Mouse (Mus musculus) stomach, embryonic 14.5 days (tissue): ENCODE measurements around the gene Col6a4. TPM values are rescaled to one million over a fixed set of nuclear protein-coding genes. Genes with fewer than 3 reads are reported as not detected.

Experiments used
- ATAC-seq: fragments of 200-750 bp; cut with Nextera tagmentation; 2 replicates; pipeline ENCODE4 v1.8.0; 2017; ENCODE audit warnings: low read depth, moderate TSS enrichment; ENCODE audit not compliant: insufficient number of reproducible peaks, insufficient read depth, low FRiP score
- H3K27ac ChIP-seq: fragments of 300-500 bp; sonication (generic); 2 replicates; pipeline ENCODE4 v1.5.1; 2014; ENCODE audit warnings: mild to moderate bottlenecking, low read length, moderate library complexity, mixed read lengths
- H3K27me3 ChIP-seq: fragments of 300-500 bp; sonication (generic); 2 replicates; pipeline ENCODE4 v1.6.1; 2014; ENCODE audit warnings: low read length, control low read depth, mixed read lengths; ENCODE audit not compliant: control insufficient read depth, insufficient read depth
- H3K36me3 ChIP-seq: fragments of 300-500 bp; sonication (generic); 2 replicates; pipeline ENCODE4 v1.6.1; 2014; ENCODE audit warnings: mild to moderate bottlenecking, control low read depth, low read length, moderate library complexity, mixed read lengths; ENCODE audit not compliant: control insufficient read depth, insufficient read depth
- H3K4me1 ChIP-seq: fragments of 300-500 bp; sonication (generic); 2 replicates; pipeline ENCODE4 v1.6.1; 2014; ENCODE audit warnings: low read length, control low read depth, mixed read lengths; ENCODE audit not compliant: control insufficient read depth, insufficient read depth
- H3K4me2 ChIP-seq: fragments of 300-500 bp; sonication (generic); replicated peaks from 2 replicates; pipeline ENCODE4 v1.6.1; 2014; ENCODE audit warnings: low read depth, low read length, control low read depth
- H3K4me3 ChIP-seq: fragments of 300-500 bp; sonication (generic); 2 replicates; pipeline ENCODE4 v1.5.1; 2014; ENCODE audit warnings: low read depth, low read length, control low read depth
- H3K9ac ChIP-seq: fragments of 300-500 bp; sonication (generic); replicated peaks from 2 replicates; pipeline ENCODE4 v1.6.1; 2014; ENCODE audit warnings: low read depth, mild to moderate bottlenecking, control low read depth, low read length, moderate library complexity, mixed read lengths
- H3K9me3 ChIP-seq: fragments of 300-500 bp; sonication (generic); 2 replicates; pipeline ENCODE4 v1.6.1; 2016; ENCODE audit warnings: low read depth, low read length, control low read depth; ENCODE audit not compliant: control insufficient read depth
- WGBS: fragments of 180-500 bp; shearing (Covaris S2); extraction: QIAGEN DNeasy Blood & Tissue Kit; methylation state at CpG from one replicate; pipeline ENCODE4 v1.1.7; 2014; 5-methylcytosine and 5-hydroxymethylcytosine counted together
- polyA plus RNA-seq: library from polyadenylated mRNA; unstranded; fragments of >200 nt; fragmentation: Nextera tagmentation; extraction: Ambion mirVana; gene quantifications from 2 replicates; pipeline ENCODE4 v1.2.1, GENCODE M21; 2014

The Col6a4 gene
- polyA plus RNA-seq, 1 experiment from 2014 or later = 22.3 TPM

- 57% methylated on average over 9 of the region's 9 CpGs for WGBS
- peak overlapping the region; percentile 61; the same call in 1 of the 2 replicates for H3K27ac ChIP-seq
- H3K27me3 ChIP-seq = no peaks in the 10 kb centered on the region
- no peak overlapping the region for H3K9ac ChIP-seq
- no peaks in the 10 kb centered on the region for H3K36me3 ChIP-seq
- 0 out of 2 replicates have a peak, but pooled peaks cover 4% of the 10 kb centered on the region for H3K4me1 ChIP-seq
- ATAC-seq = no peak
- no peaks in the 10 kb centered on the region for H3K9me3 ChIP-seq
- H3K4me2 ChIP-seq = no peak overlapping the region
- no peak overlapping the region for H3K4me3 ChIP-seq
Measured at GRCm38 (mm10) chr9:106043921-106044503, 52.6 kb downstream of the Col6a4 start.

GRCm38 (mm10) chr9:106039915-106040659 is 56.5 kb downstream of the Col6a4 start:
- H3K4me1 ChIP-seq = 0 out of 2 replicates have a peak, but pooled peaks cover 4% of the 10 kb centered on the region
- H3K9ac ChIP-seq = no peak overlapping the region
- H3K36me3 ChIP-seq = no peaks in the 10 kb centered on the region
- no peak overlapping the region for H3K4me3 ChIP-seq
- no peaks in the 10 kb centered on the region for H3K27me3 ChIP-seq
- no peaks in the 10 kb centered on the region for H3K9me3 ChIP-seq
- no peak overlapping the region for H3K27ac ChIP-seq
- 74% methylated on average over 8 of the region's 8 CpGs for WGBS
- no peak overlapping the region for H3K4me2 ChIP-seq
- no peak for ATAC-seq

DNA sequence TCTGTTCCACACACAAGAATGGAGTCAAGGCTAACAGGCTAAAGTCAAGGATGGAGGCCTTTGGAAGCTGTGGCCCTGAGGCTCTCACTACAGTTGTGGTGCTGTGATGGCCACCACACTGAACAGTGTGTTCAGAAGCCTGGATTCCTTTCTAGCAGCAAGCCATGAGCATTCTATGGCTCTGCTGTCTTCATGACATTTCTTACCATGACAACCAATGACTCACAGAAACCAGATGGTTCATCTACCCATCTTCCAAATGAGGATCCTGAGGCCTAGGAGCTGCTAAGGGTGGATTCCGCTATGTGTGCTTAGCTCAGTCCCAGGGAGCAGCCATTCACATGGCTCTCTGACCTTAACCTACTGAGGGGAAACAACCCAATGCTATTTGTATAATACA is 57.3 kb downstream of the Col6a4 start:
- H3K9me3 ChIP-seq = no peaks in the 10 kb centered on the region
- no peak overlapping the region for H3K9ac ChIP-seq
- H3K27ac ChIP-seq = no peak overlapping the region
- WGBS = 63% methylated on average over 1 of the region's 1 CpGs
- H3K27me3 ChIP-seq = no peaks in the 10 kb centered on the region
- no peak overlapping the region for H3K4me3 ChIP-seq
- H3K36me3 ChIP-seq = no peaks in the 10 kb centered on the region
- no peak overlapping the region for H3K4me2 ChIP-seq
- H3K4me1 ChIP-seq = 0 out of 2 replicates have a peak, but pooled peaks cover 4% of the 10 kb centered on the region
- no peak for ATAC-seq

DNA sequence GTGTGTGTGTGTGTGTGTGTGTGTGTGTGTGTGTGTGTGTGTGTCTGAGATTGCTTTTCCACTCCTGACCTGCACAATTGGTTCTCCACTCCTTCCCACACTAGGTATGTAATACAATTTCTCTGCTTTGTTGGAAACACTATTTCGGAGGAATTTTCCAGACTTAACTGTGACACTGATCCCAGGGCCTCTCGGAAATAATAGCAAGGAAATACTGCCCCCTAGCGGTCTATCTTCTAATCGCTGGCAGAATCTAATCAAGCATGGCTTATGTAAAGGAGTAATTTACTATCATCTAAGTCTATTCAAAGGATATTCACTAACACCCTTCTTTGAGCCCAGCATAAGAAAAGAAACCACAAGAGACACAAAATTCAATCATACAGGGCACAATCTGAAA is 57.7 kb downstream of the Col6a4 start:
- H3K4me1 ChIP-seq = 0 out of 2 replicates have a peak, but pooled peaks cover 4% of the 10 kb centered on the region
- H3K9ac ChIP-seq = no peak overlapping the region
- no peak overlapping the region for H3K4me2 ChIP-seq
- no peak for ATAC-seq
- H3K27ac ChIP-seq = no peak overlapping the region
- WGBS = 8% methylated on average over 4 of the region's 4 CpGs
- no peak overlapping the region for H3K4me3 ChIP-seq
- no peaks in the 10 kb centered on the region for H3K36me3 ChIP-seq
- no peaks in the 10 kb centered on the region for H3K9me3 ChIP-seq
- H3K27me3 ChIP-seq = no peaks in the 10 kb centered on the region

- Histone ChIP-seq H3K4me3 (no peak overlapping the region), H3K9ac (no peak overlapping the region), H3K27ac (no peak overlapping the region), H3K36me3 (no peaks in the 10 kb centered on the region), H3K4me1 (no peaks in the 10 kb centered on the region), H3K9me3 (no peaks in the 10 kb centered on the region), H3K27me3 (no peaks in the 10 kb centered on the region), H3K4me2 (no peak overlapping the region)
- no peak for ATAC-seq
- 87% methylated on average over 3 of the region's 3 CpGs for WGBS
Measured at GRCm38 (mm10) chr9:106015666-106016065, 80.9 kb downstream of the Col6a4 start.

- no peak for ATAC-seq
- no peak overlapping the region for H3K9ac ChIP-seq
- H3K36me3 ChIP-seq = no peaks in the 10 kb centered on the region
- no peaks in the 10 kb centered on the region for H3K4me1 ChIP-seq
- no peaks in the 10 kb centered on the region for H3K27me3 ChIP-seq
- WGBS = 82% methylated on average over 11 of the region's 11 CpGs
- no peak overlapping the region for H3K4me3 ChIP-seq
- no peak overlapping the region for H3K4me2 ChIP-seq
- H3K9me3 ChIP-seq = no peaks in the 10 kb centered on the region
- no peak overlapping the region for H3K27ac ChIP-seq
Measured at GRCm38 (mm10) chr9:106013139-106013538, 83.4 kb downstream of the Col6a4 start.

DNA sequence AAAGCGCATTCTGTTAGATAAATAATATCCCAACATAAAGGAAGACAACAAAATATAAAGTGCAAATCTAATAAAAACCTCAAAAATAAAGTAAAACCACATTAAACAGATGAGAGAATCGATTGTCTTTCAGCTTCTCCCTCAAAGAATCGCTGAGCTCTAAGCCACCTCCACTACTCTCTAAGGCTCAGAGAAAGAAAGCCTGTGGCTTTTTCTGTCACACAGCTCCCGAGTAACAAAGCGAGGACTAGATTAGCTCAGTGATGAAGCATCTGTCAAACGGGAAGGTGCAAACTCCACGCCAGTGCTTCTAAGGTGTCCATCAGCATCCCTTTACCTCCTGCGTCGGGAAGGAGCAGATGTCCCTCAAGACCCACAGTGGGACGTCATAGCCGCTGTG is 98.6 kb downstream of the Col6a4 start:
- no peak overlapping the region for H3K4me2 ChIP-seq
- H3K4me1 ChIP-seq = no peaks in the 10 kb centered on the region
- 44% methylated on average over 11 of the region's 11 CpGs for WGBS
- H3K36me3 ChIP-seq = no peaks in the 10 kb centered on the region
- no peak overlapping the region for H3K4me3 ChIP-seq
- no peaks in the 10 kb centered on the region for H3K27me3 ChIP-seq
- H3K9ac ChIP-seq = no peak overlapping the region
- no peak for ATAC-seq
- no peaks in the 10 kb centered on the region for H3K9me3 ChIP-seq
- no peak overlapping the region for H3K27ac ChIP-seq

- Histone ChIP-seq H3K9ac (no peak overlapping the region), H3K36me3 (no peaks in the 10 kb centered on the region), H3K4me3 (no peak overlapping the region), H3K4me2 (no peak overlapping the region), H3K4me1 (no peaks in the 10 kb centered on the region), H3K27ac (no peak overlapping the region), H3K27me3 (no peaks in the 10 kb centered on the region), H3K9me3 (no peaks in the 10 kb centered on the region)
- no peak for ATAC-seq
- 76% methylated on average over 6 of the region's 6 CpGs for WGBS
Measured at GRCm38 (mm10) chr9:105992425-105992824, 104.2 kb downstream of the Col6a4 start.
